Mouse (Mus musculus) heart, adult 9 months (tissue): ENCODE measurements around the gene Tppp.
A peak's percentile ranks its signal among the peaks of the same experiment; 100 is the strongest.
"Not testable (repeated sequence)": the region's sequence is repeated elsewhere in the genome, so short reads cannot be mapped to it uniquely, and the experiment has no call there.

Experiments
- DNase-seq, 2 experiments: peaks; one replicate each; pipeline ENCODE4 v3.0.0; 2022; ENCODE audit warnings: low spot score in 2 of 2

The Tppp gene

DNA sequence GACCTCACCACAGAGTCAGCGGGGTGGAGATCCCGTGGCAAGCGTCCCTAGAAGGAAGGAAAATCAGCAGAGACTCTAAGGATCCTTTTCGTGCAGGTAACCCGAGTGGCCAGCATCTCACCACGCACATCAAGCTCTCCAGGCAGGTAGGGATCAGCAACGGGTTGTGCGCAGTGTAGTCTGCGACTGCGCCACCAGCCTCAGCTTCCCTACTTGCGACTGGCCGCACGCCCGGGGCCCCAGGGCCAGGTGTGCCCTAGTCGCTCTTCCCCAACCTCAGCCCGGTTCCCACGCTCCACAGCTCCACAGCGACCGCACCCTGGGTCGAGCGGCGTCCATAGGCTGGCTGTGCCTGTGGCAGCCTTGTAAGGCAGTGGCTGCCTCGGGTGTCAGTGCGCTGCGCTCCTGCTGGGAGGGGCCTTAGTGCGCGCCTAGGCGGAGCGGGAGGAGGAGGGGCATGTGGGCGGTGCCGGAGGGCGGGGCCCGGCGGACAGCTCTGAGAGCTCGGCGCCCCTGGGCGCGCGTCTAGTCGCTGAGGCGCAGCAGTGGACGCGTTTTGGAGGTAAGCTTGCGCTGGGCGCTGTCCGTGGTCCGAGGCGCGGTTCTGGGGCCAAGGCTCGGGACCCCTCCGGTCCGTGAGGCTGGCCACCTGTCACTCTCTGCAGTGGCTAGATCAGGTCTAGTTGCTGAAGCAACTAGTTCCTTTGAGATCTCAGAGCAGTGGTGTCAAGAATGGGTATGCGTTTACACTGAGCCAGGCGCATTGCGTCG lies at the start of gene Tppp:
Gene Tppp, plus strand, starts transcription at position 460 of the 771 bp plus-strand sequence.
- peak; percentile 95 to 96 for DNase-seq

DNA sequence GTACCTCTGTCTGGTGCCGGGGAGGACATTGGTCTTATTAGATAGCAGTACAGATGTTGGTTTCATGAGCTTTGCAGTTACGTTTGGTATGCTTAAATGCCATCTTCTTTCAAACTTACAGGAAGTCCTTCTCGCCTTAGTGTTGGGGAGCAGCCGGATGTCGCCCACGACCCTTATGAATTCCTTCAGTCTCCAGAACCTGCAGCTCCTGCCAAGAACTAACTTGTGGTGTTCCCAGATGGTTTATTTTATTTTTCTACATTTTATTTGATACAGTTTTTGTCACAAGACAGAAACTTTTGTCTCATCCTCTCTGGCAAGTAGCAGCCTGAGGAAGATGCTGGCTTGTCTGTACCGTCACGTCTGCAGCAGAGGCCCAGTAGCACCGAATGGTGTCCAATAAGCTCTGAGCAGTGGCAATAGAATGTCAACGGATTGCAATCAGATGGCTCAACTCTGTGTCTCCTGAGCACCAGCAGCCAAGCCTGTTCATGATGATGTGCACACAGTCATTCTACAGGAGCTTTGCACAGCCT lies 49.0 kb upstream of the Tppp start:
- no peak for DNase-seq

DNA sequence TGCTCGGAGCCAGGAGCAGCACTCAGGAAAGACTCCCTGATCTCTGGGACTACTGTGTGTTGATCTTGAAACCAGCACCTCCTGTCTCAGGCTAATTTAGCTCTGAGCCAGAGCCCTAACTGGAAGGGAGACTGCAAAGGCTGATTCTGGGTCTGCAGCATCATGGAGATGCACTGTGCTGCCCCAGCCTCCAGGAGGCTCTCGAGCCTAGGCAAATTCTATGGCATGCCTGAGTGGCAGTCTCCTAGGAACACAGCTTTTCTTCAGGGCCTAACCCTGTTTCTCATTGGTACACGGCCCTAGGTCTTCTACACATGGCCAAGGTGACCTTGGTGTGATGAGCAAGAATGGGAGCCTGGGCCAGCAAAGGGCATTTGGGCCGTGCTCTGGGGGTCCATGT lies 48.0 kb upstream of the Tppp start:
- DNase-seq, result no peak

DNA sequence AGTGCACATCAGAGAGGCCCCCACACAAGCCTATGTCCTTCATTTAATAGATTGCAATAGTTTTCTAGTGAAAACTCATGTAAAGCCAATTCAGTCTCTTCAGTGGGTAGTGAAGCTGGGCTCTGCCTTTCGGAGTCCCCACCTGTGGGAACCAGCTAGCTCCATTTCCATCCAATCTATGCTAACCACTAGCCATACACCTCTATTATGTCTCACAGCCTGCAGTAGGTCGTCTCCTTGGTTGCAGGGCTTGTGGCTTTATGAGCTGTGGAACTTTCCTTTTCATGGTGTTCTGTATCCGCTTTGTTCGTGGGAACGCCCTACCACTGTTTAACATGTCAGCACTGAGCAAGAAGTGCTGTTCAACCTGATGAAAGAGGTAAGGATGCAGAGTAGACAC lies 45.7 kb upstream of the Tppp start, which contains the start of gene Zdhhc11:
Gene Zdhhc11, plus strand, starts transcription at position 301 of the 400 bp plus-strand sequence.
- DNase-seq, result no peak

DNA sequence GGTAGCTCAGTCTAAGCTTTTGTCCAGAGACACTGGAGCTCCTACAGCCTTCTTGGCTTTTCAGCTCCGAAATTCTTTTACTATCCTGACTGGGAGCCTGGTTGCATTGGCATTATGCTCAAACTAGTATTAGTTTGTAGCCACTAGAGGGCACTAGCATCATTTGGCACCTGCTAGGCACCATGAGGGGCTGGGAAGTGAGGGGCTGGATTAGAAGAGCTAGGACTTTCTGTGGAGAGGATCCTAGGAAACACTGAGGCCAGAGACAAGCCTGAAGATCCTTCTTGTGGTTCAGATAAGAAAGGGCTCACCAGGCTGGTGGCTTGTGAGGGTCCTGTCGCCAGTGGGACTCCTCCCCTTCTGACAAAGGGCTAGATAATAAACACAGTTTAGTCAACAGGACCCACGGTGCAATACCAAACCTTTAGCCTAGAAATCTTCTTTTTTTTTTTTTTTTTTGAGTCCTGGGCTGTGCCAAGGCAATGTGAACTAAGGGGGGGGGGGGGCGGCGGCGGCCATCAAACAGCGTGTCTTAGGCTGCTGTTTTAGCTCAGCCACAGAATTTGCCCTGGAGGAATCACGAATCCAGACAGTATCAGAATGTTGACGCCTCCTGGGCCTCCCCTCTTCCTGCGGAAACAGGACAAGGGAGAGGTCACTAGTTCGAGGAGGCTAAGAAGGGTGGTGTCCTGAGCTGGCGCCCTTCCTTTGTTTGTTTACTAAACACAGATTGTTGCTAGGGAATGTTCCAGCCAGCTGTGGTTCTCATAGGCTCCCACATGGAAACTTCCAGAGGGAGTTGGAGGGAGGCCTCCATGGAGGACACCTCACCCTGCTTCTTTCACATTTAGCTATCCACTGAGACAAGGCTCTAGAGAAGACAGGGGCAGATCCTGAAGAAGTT lies 38.4 kb upstream of the Tppp start:
- peak; percentile 96 to 97 for DNase-seq

DNA sequence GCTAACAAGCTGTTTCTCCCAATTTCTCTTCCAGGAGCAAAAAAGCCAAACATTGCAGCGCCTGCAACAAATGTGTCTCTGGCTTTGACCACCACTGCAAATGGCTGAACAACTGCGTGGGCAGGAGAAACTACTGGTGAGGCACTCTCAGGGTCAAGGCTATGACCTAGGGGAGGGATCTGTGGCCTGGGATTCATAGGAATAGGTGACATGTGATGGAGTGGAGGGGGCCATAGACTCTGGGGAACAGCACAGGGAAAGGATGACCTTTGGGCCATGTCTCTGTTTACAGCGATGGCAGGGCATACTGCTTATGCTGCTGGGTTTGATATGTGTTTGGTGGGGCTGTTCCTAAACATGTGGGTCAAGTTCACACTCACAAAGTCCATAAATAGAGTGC lies 34.7 kb upstream of the Tppp start:
- DNase-seq, result no peak

DNA sequence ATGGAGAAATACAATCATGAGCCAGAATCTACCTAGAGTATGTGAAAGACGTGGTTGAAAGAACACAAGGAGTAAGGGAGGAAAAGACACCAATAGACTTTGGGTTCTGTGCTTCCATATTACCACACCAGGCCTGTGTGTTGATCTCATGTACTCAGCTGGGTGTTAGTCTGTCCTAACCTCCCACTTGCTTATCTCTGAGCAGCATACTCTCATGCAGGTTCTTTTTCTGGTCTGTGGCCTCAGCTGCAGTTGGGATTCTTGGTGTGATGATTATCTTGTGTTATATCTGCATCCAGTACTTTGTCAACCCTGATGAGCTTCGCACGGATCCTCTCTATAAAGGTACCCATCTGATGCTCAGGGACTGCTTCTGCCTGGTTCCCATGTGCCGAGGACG lies 32.3 kb upstream of the Tppp start:
- DNase-seq, result no peak

DNA sequence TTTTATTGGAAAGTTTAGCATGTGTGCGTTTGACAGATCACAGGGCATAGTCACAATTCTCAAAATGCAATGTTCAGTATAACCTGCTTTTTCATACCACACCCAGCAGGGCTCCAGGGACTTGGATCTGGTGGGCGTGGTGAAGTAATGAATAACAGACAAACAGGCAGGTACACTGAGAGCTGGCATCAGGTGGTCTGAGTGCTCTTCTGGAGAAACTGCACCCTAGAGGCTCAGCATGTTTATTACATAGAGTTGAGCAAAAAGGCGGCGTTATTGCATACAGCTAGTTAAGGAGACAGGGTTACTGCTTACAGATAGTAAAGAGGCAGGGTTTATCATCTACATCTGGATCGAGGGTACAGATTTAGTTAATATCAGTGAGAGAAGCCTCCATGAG lies 18.9 kb upstream of the Tppp start:
- no peak for DNase-seq

DNA sequence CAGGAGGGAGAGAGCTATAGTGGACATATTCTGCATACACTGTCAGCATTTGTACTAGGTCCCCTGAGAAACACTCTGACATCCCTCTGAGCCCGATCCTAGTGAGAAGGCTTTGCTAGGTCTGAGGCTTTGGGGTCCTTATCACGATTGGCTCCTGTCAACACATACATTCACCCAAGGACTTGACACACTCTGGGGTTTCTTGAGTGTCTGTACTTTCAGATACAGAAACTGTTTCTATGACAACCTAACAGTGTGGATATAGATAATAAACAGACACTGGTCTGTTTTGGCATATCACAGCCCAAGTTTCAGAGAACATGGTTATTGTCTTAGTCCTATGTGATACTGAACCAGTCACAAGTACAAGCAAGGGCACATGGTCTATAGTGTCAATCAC lies 18.4 kb upstream of the Tppp start:
- DNase-seq, result no peak

DNA sequence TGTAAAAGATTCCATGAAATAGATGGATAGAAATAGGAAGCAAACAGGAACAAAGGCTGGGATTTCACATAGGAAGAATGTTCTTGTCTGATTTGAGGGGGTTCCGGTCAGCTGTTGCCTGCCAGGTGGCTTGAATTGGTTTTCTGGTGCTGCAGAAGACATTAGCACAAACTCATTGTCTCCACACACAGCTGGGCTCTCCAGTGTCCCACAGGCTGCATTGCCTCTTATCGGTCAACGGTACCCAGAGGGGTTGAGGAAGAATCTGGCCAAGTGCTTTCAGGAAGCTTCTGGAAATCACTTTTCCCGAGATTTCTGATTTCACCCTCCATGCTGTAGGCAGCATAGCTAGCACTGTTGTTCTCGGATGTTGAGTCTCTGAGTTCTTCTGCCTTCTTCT lies 17.9 kb upstream of the Tppp start:
- DNase-seq, result peak; percentile 52 to 81

DNA sequence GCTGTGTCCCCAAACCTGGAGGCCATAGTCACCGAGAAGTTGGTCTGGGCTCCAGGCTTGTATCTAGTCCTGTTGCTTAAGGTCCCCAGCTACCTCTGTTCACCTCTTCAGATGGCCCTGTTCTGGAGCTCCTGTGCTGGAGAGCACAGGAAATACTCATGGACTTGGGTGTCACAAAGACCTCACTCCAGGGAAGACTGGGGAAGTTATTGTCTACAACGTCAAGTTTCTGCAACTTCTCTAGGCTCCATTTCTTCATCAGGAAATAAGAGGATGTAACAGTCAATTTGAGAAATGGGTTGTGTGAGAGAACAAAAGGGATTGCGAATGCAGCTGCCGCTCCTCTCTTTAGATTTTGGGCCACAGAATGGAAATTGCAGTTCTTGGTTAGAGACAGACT lies 12.8 kb upstream of the Tppp start:
- no peak for DNase-seq

DNA sequence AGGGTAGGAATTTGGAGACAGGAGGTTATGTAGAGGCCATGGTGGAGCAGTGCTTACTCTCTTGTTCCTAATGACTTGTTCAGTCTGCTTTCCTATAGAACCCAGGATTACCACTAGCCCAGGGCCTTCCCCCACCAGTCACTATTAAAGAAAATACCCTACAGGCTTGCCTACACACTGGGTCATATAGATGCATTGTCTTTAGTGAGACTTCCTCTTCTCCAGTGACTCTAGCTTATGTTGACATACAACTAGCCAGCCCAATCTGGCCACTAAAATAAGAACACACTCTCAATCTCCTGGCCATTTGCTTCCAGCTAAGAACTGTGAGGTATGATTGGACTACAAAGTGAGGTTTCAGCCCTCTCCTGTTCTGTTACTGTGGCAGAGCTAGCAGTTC lies 8.7 kb upstream of the Tppp start:
- DNase-seq, result no peak

DNA sequence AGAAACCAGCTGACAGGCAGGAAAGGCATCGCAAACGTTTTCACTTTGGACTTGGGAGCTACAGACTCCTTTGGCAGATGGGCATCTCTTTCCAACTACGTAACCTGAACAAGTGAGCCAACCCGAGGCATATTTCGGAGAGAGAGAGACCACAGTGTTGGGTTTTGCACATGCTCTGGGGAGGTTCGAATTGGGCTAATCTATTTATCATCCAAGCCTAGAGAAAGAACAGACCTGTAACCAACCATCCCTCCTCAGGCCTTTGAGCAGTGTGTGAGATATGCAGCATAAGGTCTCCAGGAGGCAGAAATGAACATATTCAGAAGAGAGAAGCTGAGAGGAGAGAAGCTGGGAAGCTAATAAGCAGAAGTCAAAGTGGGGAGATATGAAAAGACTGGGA lies 8.2 kb upstream of the Tppp start:
- no peak for DNase-seq

DNA sequence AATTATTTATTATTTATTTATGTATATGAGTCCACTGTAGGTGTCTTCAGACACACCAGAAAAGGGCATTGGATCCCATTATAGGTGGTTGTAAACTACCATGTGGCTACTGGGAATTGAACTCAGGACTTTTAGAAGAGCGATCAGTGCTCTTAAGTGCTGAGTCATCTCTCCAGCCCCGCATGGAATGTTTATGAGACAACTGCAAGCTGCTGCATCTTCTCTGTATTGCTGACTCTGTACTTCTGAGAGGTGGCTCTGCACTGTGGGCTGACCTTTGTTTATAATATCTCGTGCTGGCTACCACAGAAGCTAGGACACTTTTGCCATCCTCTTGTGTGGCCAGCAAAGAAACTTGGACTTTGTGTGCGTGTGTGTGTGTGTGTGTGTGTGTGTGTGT lies 7.7 kb upstream of the Tppp start:
- no peak for DNase-seq

DNA sequence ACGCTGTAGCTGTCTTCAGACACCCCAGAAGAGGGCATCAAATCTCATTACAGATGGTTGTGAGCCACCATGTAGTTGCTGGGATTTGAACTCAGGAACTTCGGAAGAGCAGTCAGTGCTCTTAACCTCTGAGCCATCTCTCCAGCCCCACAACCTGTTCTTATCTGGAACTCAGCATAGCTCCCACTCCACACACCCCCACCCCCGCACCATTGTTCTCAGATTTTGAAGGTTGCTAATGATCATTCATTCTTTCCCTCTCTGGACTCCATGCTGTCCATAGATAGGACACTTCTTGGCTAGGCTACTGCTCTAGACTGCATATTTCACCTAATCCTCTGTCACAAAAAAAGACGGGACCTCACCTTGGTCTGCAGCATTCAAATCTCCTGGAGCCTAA lies 2.3 kb upstream of the Tppp start:
- not testable (repeated sequence) for DNase-seq

DNA sequence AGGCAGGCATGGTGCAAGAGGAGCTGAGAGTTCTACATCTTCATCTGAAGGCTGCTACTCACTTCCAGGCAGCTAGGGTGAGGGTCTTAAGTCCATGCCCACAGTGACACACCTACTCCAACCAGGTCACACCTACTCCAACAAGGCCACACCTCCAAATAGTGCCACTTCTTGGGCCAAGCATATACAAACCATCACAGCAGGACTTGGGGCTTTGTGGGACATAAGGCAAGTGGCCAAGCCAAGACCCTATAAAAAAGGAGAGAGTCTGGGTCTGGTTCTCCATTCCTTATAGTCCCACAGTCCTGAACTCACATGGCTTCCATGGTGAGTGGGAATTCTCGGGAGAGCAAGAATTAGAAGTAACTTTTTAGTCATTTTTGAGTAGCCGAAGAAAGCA lies 991 bp upstream of the Tppp start:
- DNase-seq, result not testable (repeated sequence)

DNA sequence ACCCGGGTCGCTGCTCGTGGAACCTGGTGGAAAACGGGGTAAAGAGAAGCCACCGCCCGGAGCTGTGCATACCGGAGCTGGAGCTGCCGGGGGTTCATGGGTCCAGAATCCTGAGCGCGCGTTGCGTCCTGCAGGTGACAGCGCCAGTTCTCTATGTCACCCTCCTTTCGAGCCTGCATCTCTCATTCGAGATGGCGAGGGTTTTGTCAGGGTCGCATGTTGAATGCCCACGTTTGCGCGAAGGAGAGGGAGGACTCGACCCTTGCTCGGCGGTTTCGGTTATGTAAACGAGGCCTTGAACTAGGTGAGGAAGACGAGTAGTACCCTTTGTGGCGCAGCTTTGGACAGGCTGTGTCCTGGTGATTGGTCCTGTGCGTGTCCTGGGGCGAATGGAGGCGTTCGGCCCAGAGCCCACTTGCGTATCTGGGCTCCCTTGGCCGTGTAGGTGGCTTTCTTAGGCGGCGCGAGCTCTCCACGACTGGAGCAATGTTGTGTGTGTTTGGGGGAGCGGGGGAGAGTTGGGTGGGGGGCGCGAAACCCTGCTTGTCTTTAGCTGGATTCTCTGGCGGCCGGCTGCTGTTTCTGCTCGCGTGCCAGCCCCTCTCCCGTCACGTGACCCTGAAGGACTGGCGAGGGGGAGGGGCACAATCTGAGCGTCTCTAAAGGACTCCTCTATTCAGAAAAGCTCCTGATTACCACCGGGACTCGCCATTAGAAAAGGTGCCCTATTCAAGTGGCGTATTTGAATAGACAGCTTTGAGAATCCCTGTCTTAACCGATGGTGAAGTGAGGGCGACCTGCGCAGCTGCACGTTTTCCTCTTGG lies 796 bp downstream of the Tppp start:
- peak; percentile 70 to 77 for DNase-seq

DNA sequence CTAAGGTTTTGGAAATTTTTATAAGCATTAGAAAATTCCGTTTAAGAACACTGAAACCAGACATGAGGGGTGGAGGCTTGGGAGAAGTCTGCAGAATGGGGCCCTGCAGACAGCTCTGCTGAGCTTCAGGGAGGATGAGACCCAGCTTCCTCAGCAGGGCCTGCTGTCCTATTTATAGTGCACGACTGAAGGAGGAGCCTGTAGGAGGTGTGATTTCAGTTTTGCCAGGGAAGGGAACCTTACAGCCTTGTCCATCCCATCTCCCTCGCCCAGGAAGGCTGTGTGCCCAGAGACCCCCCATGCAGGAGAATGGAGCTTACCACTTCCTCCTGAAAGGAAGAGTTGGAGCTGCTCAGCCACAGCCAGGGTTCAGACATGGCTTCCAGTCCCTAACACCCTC lies 1.5 kb downstream of the Tppp start:
- DNase-seq, result no peak

DNA sequence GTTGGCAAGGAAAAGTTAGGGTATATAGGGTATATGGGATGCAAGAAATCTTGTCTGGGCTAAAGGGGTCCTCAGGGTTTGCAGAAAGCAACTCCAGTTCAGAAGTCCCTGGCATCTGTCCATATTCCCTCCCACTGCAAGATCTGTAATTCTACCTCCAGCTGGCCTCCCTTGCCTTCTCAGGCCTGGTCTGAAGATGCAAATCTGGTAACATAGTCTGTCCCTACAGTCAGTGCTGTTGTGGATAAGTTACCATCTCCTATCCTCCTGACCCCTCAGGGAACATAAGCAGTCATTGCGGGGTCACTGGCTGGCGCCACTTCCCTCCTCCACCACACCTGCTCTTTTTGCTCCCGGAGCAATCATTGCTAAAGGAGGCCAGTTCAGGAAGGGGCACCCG lies 6.7 kb downstream of the Tppp start:
- DNase-seq, result no peak

DNA sequence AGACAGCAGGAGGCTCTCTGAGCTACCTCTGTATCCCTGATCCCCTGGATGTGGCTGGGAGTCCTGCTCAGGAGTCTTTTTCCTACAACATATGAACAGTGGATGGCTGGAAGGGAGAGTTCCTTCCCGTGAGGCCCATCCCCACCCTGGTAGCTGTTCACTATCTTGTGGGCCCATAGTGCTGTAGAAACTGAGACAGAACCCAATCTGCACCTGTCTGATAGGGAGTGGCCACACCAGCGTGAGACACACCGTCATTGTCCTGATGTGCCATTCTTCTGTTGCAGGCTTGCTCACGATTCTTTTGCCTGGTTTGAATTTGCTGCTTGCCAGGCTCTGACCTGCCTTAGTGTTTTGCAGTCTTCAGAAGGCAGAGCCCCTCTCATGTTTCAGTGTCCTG lies 8.2 kb downstream of the Tppp start:
- no peak for DNase-seq

DNA sequence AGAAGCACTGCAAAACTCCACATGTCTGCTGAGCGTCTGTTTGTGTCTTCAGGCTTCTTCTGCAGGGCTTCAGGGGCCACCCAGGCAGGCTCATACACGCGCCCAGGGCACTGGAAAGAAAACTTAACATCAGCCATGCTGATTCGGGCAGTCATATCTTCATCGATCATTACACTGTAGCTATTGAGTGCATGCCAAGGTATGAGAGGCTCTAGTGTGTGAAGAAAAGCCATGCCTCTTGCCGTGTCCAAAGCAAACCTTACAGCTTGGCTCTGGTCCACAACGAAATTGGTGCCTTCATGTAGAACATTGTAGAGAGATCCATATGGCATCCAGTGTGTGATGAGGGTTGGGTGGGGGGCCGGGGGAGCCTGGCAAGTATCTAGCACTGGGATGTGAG lies 9.8 kb downstream of the Tppp start:
- DNase-seq, result not testable (repeated sequence)
